Mouse (Mus musculus) embryonic facial prominence, embryonic 11.5 days (tissue): ENCODE measurements around the gene Arap1. TPM values are rescaled to one million over a fixed set of nuclear protein-coding genes. Genes with fewer than 3 reads are reported as not detected.

Experiments
- ATAC-seq: fragments of 200-750 bp; cut with Nextera tagmentation; replicated peaks from 2 replicates; pipeline ENCODE4 v1.8.0; 2017; ENCODE audit warnings: low read depth; ENCODE audit not compliant: insufficient number of reproducible peaks, low FRiP score, low TSS enrichment
- DNase-seq: peaks from one replicate; pipeline ENCODE4 v3.0.0-alpha.2; 2015; ENCODE audit warnings: low spot score
- H3K27ac ChIP-seq: fragments of 300-500 bp; sonication (generic); replicated peaks from 2 replicates; pipeline ENCODE4 v1.5.1; 2014; ENCODE audit warnings: mild to moderate bottlenecking, low read depth, low read length, control low read depth
- H3K27me3 ChIP-seq: fragments of 300-500 bp; sonication (generic); 2 replicates; pipeline ENCODE4 v1.6.1; 2014; ENCODE audit warnings: mild to moderate bottlenecking, low read length, moderate library complexity, mixed read lengths; ENCODE audit not compliant: control insufficient read depth, insufficient read depth
- H3K36me3 ChIP-seq: fragments of 300-500 bp; sonication (generic); replicated peaks from 2 replicates; pipeline ENCODE4 v1.6.1; 2014; ENCODE audit warnings: low read depth, mild to moderate bottlenecking, low read length, moderate library complexity, mixed read lengths; ENCODE audit not compliant: control insufficient read depth, insufficient read depth
- H3K4me1 ChIP-seq: fragments of 300-500 bp; sonication (generic); 2 replicates; pipeline ENCODE4 v1.6.1; 2014; ENCODE audit warnings: low read length, mixed read lengths; ENCODE audit not compliant: control insufficient read depth, insufficient read depth
- H3K4me2 ChIP-seq: fragments of 300-500 bp; sonication (generic); 2 replicates; pipeline ENCODE4 v1.6.1; 2014; ENCODE audit warnings: low read depth, mild to moderate bottlenecking, control low read depth, low read length, moderate library complexity
- H3K4me3 ChIP-seq: fragments of 300-500 bp; sonication (generic); 2 replicates; pipeline ENCODE4 v1.5.1; 2014; ENCODE audit warnings: low read depth, low read length, control low read depth
- H3K9ac ChIP-seq: fragments of 300-500 bp; sonication (generic); replicated peaks from 2 replicates; pipeline ENCODE4 v1.6.1; 2014; ENCODE audit warnings: mild to moderate bottlenecking, control low read depth, low read length
- H3K9me3 ChIP-seq: fragments of 300-500 bp; sonication (generic); replicated peaks from 2 replicates; pipeline ENCODE4 v1.6.1; 2016; ENCODE audit warnings: mild to moderate bottlenecking, low read length, inconsistent platforms, mixed read lengths; ENCODE audit not compliant: control insufficient read depth
- WGBS: fragments of 180-500 bp; shearing (Covaris S2); extraction: QIAGEN DNeasy Blood & Tissue Kit; methylation state at CpG from one replicate; pipeline ENCODE4 v1.1.7; 2014; 5-methylcytosine and 5-hydroxymethylcytosine counted together
- polyA plus RNA-seq: library from polyadenylated mRNA; unstranded; fragments of >200 nt; fragmentation: Nextera tagmentation; extraction: Ambion mirVana; gene quantifications from 2 replicates; pipeline ENCODE4 v1.2.1, GENCODE M21; 2014

Arap1 gene
- polyA plus RNA-seq, 1 experiment from 2014 or later, result 13.5 TPM

GRCm38 (mm10) chr7:101319796-101320195 is 28.1 kb upstream of the Arap1 start:
- DNase-seq (no peak), ATAC-seq (no peak)
- Histone ChIP-seq H3K36me3 (no peaks in the 10 kb centered on the region), H3K9me3 (no peaks in the 10 kb centered on the region), H3K4me3 (no peak overlapping the region), H3K4me1 (no peaks in the 10 kb centered on the region; the same call in 1 of the 2 replicates), H3K9ac (no peak overlapping the region), H3K4me2 (no peak overlapping the region), H3K27me3 (peaks cover 6% of the 10 kb centered on the region), H3K27ac (no peak overlapping the region)
- WGBS, result 83% methylated on average over 1 of the region's 1 CpGs

GRCm38 (mm10) chr7:101320399-101321217 is 27.3 kb upstream of the Arap1 start:
- Histone ChIP-seq H3K4me2 (peak overlapping the region; percentile 98), H3K4me3 (peak overlapping the region; percentile 83), H3K27ac (no peak overlapping the region; the same call in 1 of the 2 replicates), H3K4me1 (no peaks in the 10 kb centered on the region; the same call in 1 of the 2 replicates), H3K36me3 (no peaks in the 10 kb centered on the region), H3K27me3 (peaks cover 6% of the 10 kb centered on the region), H3K9ac (peak overlapping the region; percentile 71), H3K9me3 (no peaks in the 10 kb centered on the region)
- DNase-seq, result peak; percentile 75
- 5% methylated on average over 30 of the region's 37 CpGs for WGBS
- ATAC-seq, result peak; percentile 63

- peaks cover 6% of the 10 kb centered on the region for H3K27me3 ChIP-seq
- no peaks in the 10 kb centered on the region; the same call in 1 of the 2 replicates for H3K4me1 ChIP-seq
- no peak overlapping the region; the same call in 1 of the 2 replicates for H3K27ac ChIP-seq
- no peaks in the 10 kb centered on the region for H3K9me3 ChIP-seq
- WGBS, result 1% methylated on average over 41 of the region's 61 CpGs
- DNase-seq (peak; percentile 59), ATAC-seq (peak; percentile 64)
- H3K36me3 ChIP-seq, result no peaks in the 10 kb centered on the region
- H3K9ac ChIP-seq, result peak overlapping the region; percentile 71
- H3K4me3 ChIP-seq, result peak overlapping the region; percentile 83
- H3K4me2 ChIP-seq, result peak overlapping the region; percentile 98
These were observed 26.5 kb upstream of the Arap1 start for GRCm38 (mm10) chr7:101321218-101321827.

GRCm38 (mm10) chr7:101323141-101323594 is 24.7 kb upstream of the Arap1 start:
- H3K36me3 ChIP-seq, result no peaks in the 10 kb centered on the region
- no peak overlapping the region for H3K4me2 ChIP-seq
- no peaks in the 10 kb centered on the region for H3K9me3 ChIP-seq
- WGBS, result 74% methylated on average over 4 of the region's 4 CpGs
- H3K9ac ChIP-seq, result no peak overlapping the region
- no peak overlapping the region for H3K27ac ChIP-seq
- no peak for DNase-seq
- ATAC-seq, result no peak
- no peaks in the 10 kb centered on the region; the same call in 1 of the 2 replicates for H3K4me1 ChIP-seq
- no peak overlapping the region for H3K4me3 ChIP-seq
- peaks cover 6% of the 10 kb centered on the region for H3K27me3 ChIP-seq

GRCm38 (mm10) chr7:101324142-101324962 is 23.5 kb upstream of the Arap1 start:
- Histone ChIP-seq H3K27me3 (peaks cover 6% of the 10 kb centered on the region), H3K4me1 (no peaks in the 10 kb centered on the region; the same call in 1 of the 2 replicates), H3K36me3 (no peaks in the 10 kb centered on the region), H3K9ac (no peak overlapping the region), H3K27ac (no peak overlapping the region), H3K4me3 (no peak overlapping the region), H3K4me2 (no peak overlapping the region), H3K9me3 (no peaks in the 10 kb centered on the region)
- 63% methylated on average over 6 of the region's 6 CpGs for WGBS
- DNase-seq (no peak), ATAC-seq (no peak)

GRCm38 (mm10) chr7:101326006-101326405 is 21.9 kb upstream of the Arap1 start:
- WGBS, result 88% methylated on average over 5 of the region's 5 CpGs
- Histone ChIP-seq H3K9ac (no peak overlapping the region), H3K4me1 (no peaks in the 10 kb centered on the region; the same call in 1 of the 2 replicates), H3K9me3 (no peaks in the 10 kb centered on the region), H3K27me3 (peaks cover 4% of the 10 kb centered on the region; the same call in 1 of the 2 replicates), H3K36me3 (no peaks in the 10 kb centered on the region), H3K27ac (no peak overlapping the region), H3K4me3 (no peak overlapping the region), H3K4me2 (no peak overlapping the region)
- no peak for DNase-seq
- ATAC-seq, result no peak

GRCm38 (mm10) chr7:101327263-101327662 is 20.6 kb upstream of the Arap1 start:
- Histone ChIP-seq H3K36me3 (no peaks in the 10 kb centered on the region), H3K27ac (no peak overlapping the region), H3K27me3 (no peaks in the 10 kb centered on the region), H3K9ac (no peak overlapping the region), H3K4me2 (no peak overlapping the region), H3K9me3 (no peaks in the 10 kb centered on the region), H3K4me3 (no peak overlapping the region), H3K4me1 (no peaks in the 10 kb centered on the region)
- ATAC-seq (no peak), DNase-seq (no peak)
- 59% methylated on average over 5 of the region's 5 CpGs for WGBS
